Mouse (Mus musculus): Measurements from ENCODE around the gene Timm13. TPM values are rescaled to one million over a fixed set of nuclear protein-coding genes. Genes with fewer than 3 reads are reported as not detected.

The Timm13 gene
- polyA plus RNA-seq, 1 experiment from 2014 or later: 342 TPM

- no peaks in the 10 kb centered on the region for H3K9me3 ChIP-seq (replicated peaks)
- WGBS: 56% methylated on average over 6 of the region's 6 CpGs
- 0 out of 2 replicates have a peak, but pooled peaks cover 4% of the 10 kb centered on the region for H3K27me3 ChIP-seq (ENCODE audit: low read depth, poor library complexity, severe bottlenecking)
- H3K36me3 ChIP-seq: peaks cover 26% of the 10 kb centered on the region
- H3K4me1 ChIP-seq: no peaks in the 10 kb centered on the region
- DNase-seq (ENCODE audit: low spot score): no peak
- no peak overlapping the region for H3K27ac ChIP-seq
- no peak overlapping the region for H3K4me3 ChIP-seq
These were observed 29.8 kb downstream of the Timm13 start for GRCm38 (mm10) chr10:80870993-80871392.

- H3K4me3 ChIP-seq: no peak overlapping the region
- WGBS: 93% methylated on average over 16 of the region's 16 CpGs
- no peaks in the 10 kb centered on the region for H3K27me3 ChIP-seq (ENCODE audit: low read depth, poor library complexity, severe bottlenecking)
- no peaks in the 10 kb centered on the region for H3K9me3 ChIP-seq (replicated peaks)
- H3K27ac ChIP-seq: no peak overlapping the region
- peaks cover 77% of the 10 kb centered on the region for H3K36me3 ChIP-seq
- no peak for DNase-seq (ENCODE audit: low spot score)
- no peaks in the 10 kb centered on the region for H3K4me1 ChIP-seq
These were observed 36.3 kb downstream of the Timm13 start for GRCm38 (mm10) chr10:80864446-80864845.

- peaks cover 2% of the 10 kb centered on the region; the same call in 1 of the 2 replicates for H3K4me1 ChIP-seq
- no peaks in the 10 kb centered on the region for H3K27me3 ChIP-seq (ENCODE audit: low read depth, poor library complexity, severe bottlenecking)
- no peaks in the 10 kb centered on the region for H3K9me3 ChIP-seq (replicated peaks)
- 89% methylated on average over 5 of the region's 5 CpGs for WGBS
- peaks cover 63% of the 10 kb centered on the region for H3K36me3 ChIP-seq
- H3K4me3 ChIP-seq: no peak overlapping the region
- DNase-seq (ENCODE audit: low spot score): no peak
- no peak overlapping the region for H3K27ac ChIP-seq
These were observed 38.5 kb downstream of the Timm13 start for GRCm38 (mm10) chr10:80862305-80862704.

- no peak for DNase-seq (ENCODE audit: low spot score)
- peak overlapping the region; percentile 48 for H3K27ac ChIP-seq
These were observed 42.3 kb downstream of the Timm13 start for GRCm38 (mm10) chr10:80858350-80858935.

GRCm38 (mm10) chr10:80857848-80858247 lies 42.9 kb downstream of the Timm13 start:
- peak overlapping the region; percentile 48 for H3K27ac ChIP-seq
- 93% methylated on average over 3 of the region's 3 CpGs for WGBS
- no peaks in the 10 kb centered on the region for H3K9me3 ChIP-seq (replicated peaks)
- peaks cover 39% of the 10 kb centered on the region for H3K4me1 ChIP-seq
- no peak for DNase-seq (ENCODE audit: low spot score)
- peaks cover 29% of the 10 kb centered on the region for H3K36me3 ChIP-seq
- H3K4me3 ChIP-seq: 0 out of 2 replicates have a peak overlapping the region, but pooled peaks have one; percentile 2
- no peaks in the 10 kb centered on the region for H3K27me3 ChIP-seq (ENCODE audit: low read depth, poor library complexity, severe bottlenecking)

More at GRCm38 (mm10) chr10:80858350-80858935, 42.3 kb downstream of the Timm13 start:
- Histone ChIP-seq H3K9me3 (replicated peaks) (no peaks in the 10 kb centered on the region), H3K36me3 (peaks cover 29% of the 10 kb centered on the region), H3K4me3 (no peak overlapping the region), H3K27me3 (ENCODE audit: low read depth, poor library complexity, severe bottlenecking) (no peaks in the 10 kb centered on the region), H3K4me1 (peaks cover 35% of the 10 kb centered on the region)
- 87% methylated on average over 7 of the region's 7 CpGs for WGBS

- no peak for DNase-seq (ENCODE audit: low spot score)
- no peaks in the 10 kb centered on the region for H3K9me3 ChIP-seq (replicated peaks)
- no peaks in the 10 kb centered on the region for H3K27me3 ChIP-seq (ENCODE audit: low read depth, poor library complexity, severe bottlenecking)
- H3K27ac ChIP-seq: 0 out of 2 replicates have a peak overlapping the region, but pooled peaks have one; percentile 1
- H3K4me3 ChIP-seq: peak overlapping the region; percentile 2; the same call in 1 of the 2 replicates
- peaks cover 28% of the 10 kb centered on the region for H3K36me3 ChIP-seq
- H3K4me1 ChIP-seq: peaks cover 39% of the 10 kb centered on the region
- 71% methylated on average over 8 of the region's 8 CpGs for WGBS
These were observed 43.4 kb downstream of the Timm13 start for GRCm38 (mm10) chr10:80857386-80857785.

- no peaks in the 10 kb centered on the region for H3K9me3 ChIP-seq (replicated peaks)
- no peak for DNase-seq (ENCODE audit: low spot score)
- H3K27ac ChIP-seq: 0 out of 2 replicates have a peak overlapping the region, but pooled peaks have one; percentile 1
- H3K27me3 ChIP-seq (ENCODE audit: low read depth, poor library complexity, severe bottlenecking): no peaks in the 10 kb centered on the region
- H3K4me1 ChIP-seq: peaks cover 39% of the 10 kb centered on the region
- H3K36me3 ChIP-seq: peaks cover 28% of the 10 kb centered on the region
- WGBS: 82% methylated on average over 5 of the region's 5 CpGs
- H3K4me3 ChIP-seq: peak overlapping the region; percentile 2; the same call in 1 of the 2 replicates
These were observed 43.9 kb downstream of the Timm13 start for GRCm38 (mm10) chr10:80856908-80857307.

GRCm38 (mm10) chr10:80856267-80856666 lies 44.5 kb downstream of the Timm13 start:
- Histone ChIP-seq H3K4me1 (peaks cover 39% of the 10 kb centered on the region), H3K36me3 (peaks cover 28% of the 10 kb centered on the region), H3K4me3 (peak overlapping the region; percentile 99), H3K27ac (no peak overlapping the region), H3K27me3 (ENCODE audit: low read depth, poor library complexity, severe bottlenecking) (no peaks in the 10 kb centered on the region), H3K9me3 (replicated peaks) (no peaks in the 10 kb centered on the region)
- DNase-seq (ENCODE audit: low spot score): no peak
- 64% methylated on average over 3 of the region's 3 CpGs for WGBS

GRCm38 (mm10) chr10:80855749-80856073 lies 45.1 kb downstream of the Timm13 start:
- peak; percentile 50 for DNase-seq (ENCODE audit: low spot score)
- Histone ChIP-seq H3K36me3 (peaks cover 29% of the 10 kb centered on the region), H3K4me1 (peaks cover 39% of the 10 kb centered on the region), H3K9me3 (replicated peaks) (no peaks in the 10 kb centered on the region), H3K27me3 (ENCODE audit: low read depth, poor library complexity, severe bottlenecking) (no peaks in the 10 kb centered on the region), H3K4me3 (peak overlapping the region; percentile 99), H3K27ac (peak overlapping the region; percentile 83)
- WGBS: 26% methylated on average over 11 of the region's 11 CpGs

- peak within 1 kb of the TSS; percentile 83 for H3K27ac ChIP-seq
- peak; percentile 99 for DNase-seq (ENCODE audit: low spot score)
- under 1% methylated on average over 81 of the region's 81 CpGs for WGBS
- H3K9me3 ChIP-seq (replicated peaks): no peaks in the 10 kb centered on the region
- no peaks in the 10 kb centered on the region for H3K27me3 ChIP-seq (ENCODE audit: low read depth, poor library complexity, severe bottlenecking)
- peak within 1 kb of the TSS; percentile 99 for H3K4me3 ChIP-seq
- H3K4me1 ChIP-seq: peaks cover 39% of the 10 kb centered on the region
- peaks cover 34% of the 10 kb centered on the region for H3K36me3 ChIP-seq
These were observed 45.6 kb downstream of the Timm13 start, which contains the start of the genes Lsm7 and Sppl2b for GRCm38 (mm10) chr10:80854913-80855748. TSS of gene Lsm7 (minus strand) at chr10:80855209. TSS of gene Sppl2b (plus strand) at chr10:80855275.

Other genes starting within 250 kb of the Timm13 start
- gene Btbd2, start 243.9 kb downstream of the Timm13 start, polyA plus RNA-seq (2016; fragmentation: Nextera tagmentation; extraction: Ambion mirVana): 84.9 and 98.6 TPM in 2 replicates
- gene Mknk2, start 222.9 kb downstream of the Timm13 start, polyA plus RNA-seq (2016; fragmentation: Nextera tagmentation; extraction: Ambion mirVana): 137 and 153 TPM in 2 replicates
- gene Mob3a, start 199.0 kb downstream of the Timm13 start, polyA plus RNA-seq (2016; fragmentation: Nextera tagmentation; extraction: Ambion mirVana): 48.2 and 54.7 TPM in 2 replicates
- gene Izumo4, start 198.8 kb downstream of the Timm13 start, polyA plus RNA-seq (2016; fragmentation: Nextera tagmentation; extraction: Ambion mirVana): 8.6 and 10.8 TPM in 2 replicates
- gene Ap3d1, start 158.7 kb downstream of the Timm13 start, polyA plus RNA-seq (2016; fragmentation: Nextera tagmentation; extraction: Ambion mirVana): 54.6 and 60.6 TPM in 2 replicates
- gene Dot1l, start 145.8 kb downstream of the Timm13 start, polyA plus RNA-seq (2016; fragmentation: Nextera tagmentation; extraction: Ambion mirVana): 26.4 and 28.3 TPM in 2 replicates
- 113 and 121 TPM in 2 replicates for gene Sf3a2, start 102.8 kb downstream of the Timm13 start, polyA plus RNA-seq (2016; fragmentation: Nextera tagmentation; extraction: Ambion mirVana)
- 168 and 204 TPM in 2 replicates for gene Plekhj1, start 102.3 kb downstream of the Timm13 start, polyA plus RNA-seq (2016; fragmentation: Nextera tagmentation; extraction: Ambion mirVana)
- gene Amh, start 95.7 kb downstream of the Timm13 start, polyA plus RNA-seq (2016; fragmentation: Nextera tagmentation; extraction: Ambion mirVana): 0.09 TPM in 1 of 2 replicates, not detected in the other
- gene Jsrp1, start 87.5 kb downstream of the Timm13 start, polyA plus RNA-seq (2016; fragmentation: Nextera tagmentation; extraction: Ambion mirVana): 0.74 and 0.80 TPM in 2 replicates
- gene Oaz1, start 74.3 kb downstream of the Timm13 start, polyA plus RNA-seq (2016; fragmentation: Nextera tagmentation; extraction: Ambion mirVana): 2,414 and 2,486 TPM in 2 replicates
- gene Lingo3, start 56.9 kb downstream of the Timm13 start, polyA plus RNA-seq (2016; fragmentation: Nextera tagmentation; extraction: Ambion mirVana): 0.44 and 0.60 TPM in 2 replicates
- gene Lsm7, start 45.8 kb downstream of the Timm13 start, polyA plus RNA-seq (2016; fragmentation: Nextera tagmentation; extraction: Ambion mirVana): 358 and 440 TPM in 2 replicates
- gene Sppl2b, start 45.7 kb downstream of the Timm13 start, polyA plus RNA-seq (2016; fragmentation: Nextera tagmentation; extraction: Ambion mirVana): 44.9 and 48.5 TPM in 2 replicates
- gene Tmprss9, start 29.1 kb downstream of the Timm13 start, polyA plus RNA-seq (2016; fragmentation: Nextera tagmentation; extraction: Ambion mirVana): 0.04 TPM in 2 replicates
- 85.0 and 85.4 TPM in 2 replicates for gene Lmnb2, start 17.3 kb upstream of the Timm13 start, polyA plus RNA-seq (2016; fragmentation: Nextera tagmentation; extraction: Ambion mirVana)
- 4.5 and 9.8 TPM in 2 replicates for gene Gadd45b, start 29.1 kb upstream of the Timm13 start, polyA plus RNA-seq (2016; fragmentation: Nextera tagmentation; extraction: Ambion mirVana)
- gene Gng7, start 114.0 kb upstream of the Timm13 start, polyA plus RNA-seq (2016; fragmentation: Nextera tagmentation; extraction: Ambion mirVana): 4.3 and 4.5 TPM in 2 replicates
- gene Diras1, start 124.7 kb upstream of the Timm13 start, polyA plus RNA-seq (2016; fragmentation: Nextera tagmentation; extraction: Ambion mirVana): 0.11 and 0.18 TPM in 2 replicates
- gene Slc39a3, start 136.5 kb upstream of the Timm13 start, polyA plus RNA-seq (2016; fragmentation: Nextera tagmentation; extraction: Ambion mirVana): 10.9 and 14.7 TPM in 2 replicates
- gene Sgta, start 159.2 kb upstream of the Timm13 start, polyA plus RNA-seq (2016; fragmentation: Nextera tagmentation; extraction: Ambion mirVana): 284 and 291 TPM in 2 replicates
- gene Thop1, start 169.1 kb upstream of the Timm13 start, polyA plus RNA-seq (2016; fragmentation: Nextera tagmentation; extraction: Ambion mirVana): 113 and 128 TPM in 2 replicates
- 0.58 and 0.66 TPM in 2 replicates for gene Creb3l3, start 197.9 kb upstream of the Timm13 start, polyA plus RNA-seq (2016; fragmentation: Nextera tagmentation; extraction: Ambion mirVana)
- 244 and 245 TPM in 2 replicates for gene Map2k2, start 204.9 kb upstream of the Timm13 start, polyA plus RNA-seq (2016; fragmentation: Nextera tagmentation; extraction: Ambion mirVana)
- gene Zbtb7a, start 234.3 kb upstream of the Timm13 start, polyA plus RNA-seq (2016; fragmentation: Nextera tagmentation; extraction: Ambion mirVana): 9.6 and 11.7 TPM in 2 replicates